Mouse (Mus musculus): ENCODE measurements around the gene Gm20422. TPM values are rescaled to one million over a fixed set of nuclear protein-coding genes. Genes with fewer than 3 reads are reported as not detected.
"Not testable (repeated sequence)": the region's sequence is repeated elsewhere in the genome, so short reads cannot be mapped to it uniquely, and the experiment has no call there.

Gm20422 gene
- polyA plus RNA-seq, 1 experiment from 2014 or later, result 0.86 TPM

DNA sequence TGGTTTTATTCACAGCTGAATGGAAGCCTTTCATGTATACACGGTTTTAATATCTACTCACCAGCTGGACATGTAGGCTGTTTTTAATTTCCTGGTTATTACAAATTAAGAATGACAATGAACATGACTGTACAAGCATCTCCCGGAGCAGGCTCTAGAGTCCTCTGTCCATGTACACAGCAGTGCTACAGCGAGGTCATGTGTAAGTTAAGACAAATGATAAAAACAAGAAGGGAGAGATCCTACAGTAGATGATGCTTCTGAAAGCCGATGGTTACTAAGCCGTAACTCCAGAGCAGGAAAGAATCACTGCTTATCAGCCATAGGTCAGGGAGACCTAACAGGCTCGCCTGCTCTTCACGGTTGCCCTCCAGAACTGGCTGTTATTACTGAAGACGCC is 61.2 kb downstream of the Gm20422 start:
- Histone ChIP-seq H3K4me3 (ENCODE audit: low read depth, low read length) (no peak overlapping the region), H3K4me2 (ENCODE audit: low read depth, low read length) (no peak overlapping the region), H3K9me3 (ENCODE audit: control insufficient read depth, low read length) (no peaks in the 10 kb centered on the region), H3K9ac (replicated peaks; ENCODE audit: low read depth, low read length) (no peak overlapping the region), H3K27ac (ENCODE audit: low read depth, low read length) (no peak overlapping the region), H3K27me3 (ENCODE audit: control insufficient read depth, insufficient read depth, low read length) (no peaks in the 10 kb centered on the region), H3K36me3 (ENCODE audit: control insufficient read depth, insufficient read depth, low read length) (peaks cover 10% of the 10 kb centered on the region; the same call in 1 of the 2 replicates), H3K4me1 (ENCODE audit: control insufficient read depth, insufficient read depth, low read length) (peaks cover 11% of the 10 kb centered on the region)
- WGBS, result 90% methylated on average over 8 of the region's 8 CpGs
- no peak for ATAC-seq (ENCODE audit: low read depth)

DNA sequence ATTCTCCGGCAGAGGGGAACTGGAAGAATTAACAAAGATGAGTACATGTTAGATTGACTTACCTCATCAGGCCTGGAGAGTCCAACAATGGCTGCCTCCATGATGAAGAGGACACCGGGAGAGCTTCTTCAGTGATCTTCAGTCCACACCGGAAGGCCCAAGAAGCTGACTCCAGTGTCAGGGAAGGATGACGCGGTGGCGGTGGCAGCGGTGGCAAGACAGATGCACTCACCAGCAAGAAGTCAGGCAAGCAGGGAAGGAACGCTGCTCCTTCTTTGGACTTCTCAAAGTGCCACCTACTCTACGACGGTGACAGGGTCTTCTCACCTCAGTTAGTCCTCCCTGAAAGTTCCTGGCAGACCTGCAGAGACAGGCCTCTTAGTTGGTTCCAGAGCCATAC is 64.1 kb downstream of the Gm20422 start, which contains the start of gene Zfp869:
Zfp869 (minus strand) TSS at position 101 of the 400 bp plus-strand sequence.
- WGBS, result 98% methylated on average over 8 of the region's 10 CpGs
- not testable (repeated sequence) for H3K4me3 ChIP-seq (ENCODE audit: low read depth, low read length); H3K27me3 ChIP-seq (ENCODE audit: control insufficient read depth, insufficient read depth, low read length); H3K27ac ChIP-seq (ENCODE audit: low read depth, low read length); H3K4me2 ChIP-seq (ENCODE audit: low read depth, low read length); H3K9me3 ChIP-seq (ENCODE audit: control insufficient read depth, low read length); ATAC-seq (ENCODE audit: low read depth); H3K4me1 ChIP-seq (ENCODE audit: control insufficient read depth, insufficient read depth, low read length); H3K9ac ChIP-seq (replicated peaks; ENCODE audit: low read depth, low read length)
- peaks cover 37% of the 10 kb centered on the region for H3K36me3 ChIP-seq (ENCODE audit: control insufficient read depth, insufficient read depth, low read length)

DNA sequence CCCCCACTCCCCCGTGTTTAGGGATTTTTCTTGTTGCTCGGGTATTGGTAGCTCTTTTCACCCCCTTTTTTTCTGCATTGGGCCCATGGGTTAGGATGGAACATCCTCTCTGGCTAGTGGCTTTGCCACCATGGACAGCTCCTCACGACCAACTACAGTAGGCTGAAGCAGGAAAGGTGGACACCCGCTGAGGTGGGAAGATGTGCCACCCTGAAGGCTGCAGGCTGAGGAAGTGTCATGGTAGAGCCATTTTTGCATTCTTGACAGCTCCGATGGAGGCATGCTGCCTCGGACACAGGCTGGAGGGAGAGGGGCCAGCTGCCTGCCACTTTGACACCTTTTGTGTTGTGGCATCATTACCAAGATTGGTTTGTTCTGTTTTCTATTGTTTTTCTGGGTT is 72.9 kb downstream of the Gm20422 start:
- no peak overlapping the region for H3K9ac ChIP-seq (replicated peaks; ENCODE audit: low read depth, low read length)
- no peak overlapping the region for H3K4me2 ChIP-seq (ENCODE audit: low read depth, low read length)
- H3K27ac ChIP-seq (ENCODE audit: low read depth, low read length), result no peak overlapping the region
- no peak overlapping the region for H3K4me3 ChIP-seq (ENCODE audit: low read depth, low read length)
- WGBS, result 74% methylated on average over 6 of the region's 6 CpGs
- H3K36me3 ChIP-seq (ENCODE audit: control insufficient read depth, insufficient read depth, low read length), result peaks cover 29% of the 10 kb centered on the region
- no peaks in the 10 kb centered on the region for H3K4me1 ChIP-seq (ENCODE audit: control insufficient read depth, insufficient read depth, low read length)
- no peak; the same call in 1 of the 2 replicates for ATAC-seq (ENCODE audit: low read depth)
- no peaks in the 10 kb centered on the region for H3K27me3 ChIP-seq (ENCODE audit: control insufficient read depth, insufficient read depth, low read length)
- H3K9me3 ChIP-seq (ENCODE audit: control insufficient read depth, low read length), result no peaks in the 10 kb centered on the region

Other genes starting within 250 kb of the Gm20422 start
- 44.1 and 44.9 TPM in 2 replicates for gene Zfp868, start 149.3 kb downstream of the Gm20422 start, polyA plus RNA-seq (2014; fragmentation: Nextera tagmentation; extraction: Ambion mirVana)
- 3.0 and 3.1 TPM in 2 replicates for gene Zfp964, start 120.4 kb downstream of the Gm20422 start, polyA plus RNA-seq (2014; fragmentation: Nextera tagmentation; extraction: Ambion mirVana)
- 29.3 and 30.3 TPM in 2 replicates for gene Zfp869, start 64.2 kb downstream of the Gm20422 start, polyA plus RNA-seq (2014; fragmentation: Nextera tagmentation; extraction: Ambion mirVana)
- 8.8 and 9.3 TPM in 2 replicates for gene Zfp963, start 24.9 kb downstream of the Gm20422 start, polyA plus RNA-seq (2014; fragmentation: Nextera tagmentation; extraction: Ambion mirVana)
- 48.0 and 51.1 TPM in 2 replicates for gene Atp13a1, start 16.3 kb upstream of the Gm20422 start, polyA plus RNA-seq (2014; fragmentation: Nextera tagmentation; extraction: Ambion mirVana)
- 47.1 and 47.7 TPM in 2 replicates for gene Zfp866, start 16.3 kb upstream of the Gm20422 start, polyA plus RNA-seq (2014; fragmentation: Nextera tagmentation; extraction: Ambion mirVana)
- 27.5 and 31.3 TPM in 2 replicates for gene Gmip, start 33.8 kb upstream of the Gm20422 start, polyA plus RNA-seq (2014; fragmentation: Nextera tagmentation; extraction: Ambion mirVana)
- 0.84 and 1.3 TPM in 2 replicates for gene Lpar2, start 47.5 kb upstream of the Gm20422 start, polyA plus RNA-seq (2014; fragmentation: Nextera tagmentation; extraction: Ambion mirVana)
- 61.0 and 74.5 TPM in 2 replicates for gene Pbx4, start 57.6 kb upstream of the Gm20422 start, polyA plus RNA-seq (2014; fragmentation: Nextera tagmentation; extraction: Ambion mirVana)
- 3.5 and 4.3 TPM in 2 replicates for gene Cilp2, start 112.8 kb upstream of the Gm20422 start, polyA plus RNA-seq (2014; fragmentation: Nextera tagmentation; extraction: Ambion mirVana)
- 4.1 and 4.3 TPM in 2 replicates for gene Tssk6, start 127.3 kb upstream of the Gm20422 start, polyA plus RNA-seq (2014; fragmentation: Nextera tagmentation; extraction: Ambion mirVana)
- 176 and 194 TPM in 2 replicates for gene Ndufa13, start 127.7 kb upstream of the Gm20422 start, polyA plus RNA-seq (2014; fragmentation: Nextera tagmentation; extraction: Ambion mirVana)
- gene Yjefn3, start 127.8 kb upstream of the Gm20422 start, polyA plus RNA-seq (2014; fragmentation: Nextera tagmentation; extraction: Ambion mirVana), result 11.5 and 12.3 TPM in 2 replicates
- 20.9 and 27.5 TPM in 2 replicates for gene Gatad2a, start 221.5 kb upstream of the Gm20422 start, polyA plus RNA-seq (2014; fragmentation: Nextera tagmentation; extraction: Ambion mirVana)

Data from neural tube, embryonic 14.5 days (tissue).